Mouse (Mus musculus): Measurements from ENCODE around the gene Spaca6.
A peak's percentile ranks its signal among the peaks of the same experiment; 100 is the strongest.

The Spaca6 gene

GRCm38 (mm10) chr17:17845187-17846027 lies 18.4 kb downstream of the Spaca6 start:
- DNase-seq: peak; percentile 46

- DNase-seq: no peak
Observed at GRCm38 (mm10) chr17:17848988-17849387, 22.0 kb downstream of the Spaca6 start.

GRCm38 (mm10) chr17:17849906-17850712 lies 23.2 kb downstream of the Spaca6 start:
- no peak for DNase-seq

GRCm38 (mm10) chr17:17855064-17855838 lies 28.3 kb downstream of the Spaca6 start, which contains the start of gene Has1:
TSS of gene Has1 (minus strand) at chr17:17855205.
- DNase-seq: no peak

GRCm38 (mm10) chr17:17856612-17857011 lies 29.7 kb downstream of the Spaca6 start:
- DNase-seq: no peak

- DNase-seq: no peak
Observed at GRCm38 (mm10) chr17:17857446-17857845, 30.5 kb downstream of the Spaca6 start.

GRCm38 (mm10) chr17:17860110-17860509 lies 33.2 kb downstream of the Spaca6 start:
- no peak for DNase-seq

GRCm38 (mm10) chr17:17862360-17862759 lies 35.4 kb downstream of the Spaca6 start:
- peak; percentile 24 for DNase-seq

- DNase-seq: no peak
Observed at GRCm38 (mm10) chr17:17865168-17865567, 38.2 kb downstream of the Spaca6 start.

GRCm38 (mm10) chr17:17866801-17867469 lies 40.0 kb downstream of the Spaca6 start:
- peak; percentile 7 for DNase-seq

- no peak for DNase-seq
Observed at GRCm38 (mm10) chr17:17870892-17871550, 44.1 kb downstream of the Spaca6 start.

- DNase-seq: no peak
Observed at GRCm38 (mm10) chr17:17871697-17872096, 44.7 kb downstream of the Spaca6 start.

GRCm38 (mm10) chr17:17879347-17879746 lies 52.4 kb downstream of the Spaca6 start:
- DNase-seq: no peak

- no peak for DNase-seq
Observed at GRCm38 (mm10) chr17:17882672-17883071, 55.7 kb downstream of the Spaca6 start.

GRCm38 (mm10) chr17:17883840-17884239 lies 56.9 kb downstream of the Spaca6 start, which contains the start of gene Fpr1:
TSS of gene Fpr1 (minus strand) at chr17:17883940.
- no peak for DNase-seq

- DNase-seq: no peak
Observed at GRCm38 (mm10) chr17:17887774-17888248, 60.9 kb downstream of the Spaca6 start, which contains the start of the genes Fpr2 and Fpr3. TSS of gene Fpr2 (plus strand) at chr17:17887824. TSS of gene Fpr3 (plus strand) at chr17:17887852.

- DNase-seq: no peak
Observed at GRCm38 (mm10) chr17:17889732-17890425, 62.9 kb downstream of the Spaca6 start.
